Mouse (Mus musculus) embryonic fibroblast, embryonic 13.5 days (primary cell): Measurements from ENCODE around the gene Zscan18.

Experiments
- CTCF ChIP-seq: IDR thresholded peaks from 2 replicates; pipeline ENCODE4 v1.5.1; 2011; ENCODE audit warnings: mild to moderate bottlenecking, control low read depth, low read length, moderate library complexity, borderline replicate concordance; ENCODE audit not compliant: insufficient read depth
- POLR2A ChIP-seq: IDR thresholded peaks from 2 replicates; pipeline ENCODE4 v1.6.1; 2011; ENCODE audit warnings: low read depth, mild to moderate bottlenecking, control low read depth, low read length, moderate library complexity

- TF ChIP-seq CTCF (no peak), POLR2A (no peak)
These were observed 12.1 kb upstream of the Zscan18 start for GRCm38 (mm10) chr7:12815566-12815965.
